8 mouse cellular contexts compared by ENCODE assay signal in the genomic region with DNA sequence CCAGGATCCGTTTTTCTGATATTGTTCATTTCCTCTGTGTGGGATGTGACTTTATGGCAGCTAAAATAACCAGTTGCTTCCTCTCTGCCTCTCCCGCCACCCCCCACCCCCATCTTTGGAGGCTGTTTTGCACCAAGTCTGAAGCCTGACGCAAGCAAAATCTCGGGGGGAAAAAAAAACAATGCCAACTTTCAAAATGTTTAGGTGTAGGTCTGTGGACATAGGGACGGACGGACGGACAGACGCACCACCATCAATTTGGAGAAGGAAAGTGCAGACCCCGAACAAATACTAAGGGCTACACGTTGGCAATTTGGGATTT. TPM values are rescaled to one million over a fixed set of nuclear protein-coding genes. Genes with fewer than 3 reads are reported as not detected.
A peak's percentile ranks its signal among the peaks of the same experiment; 100 is the strongest.
DNase-seq lines count a peak whose midpoint lies in the region; ATAC-seq and TF ChIP-seq lines count a peak whose summit lies in the region.

No protein-coding gene starts in this region.

- H3K9me3 ChIP-seq in forebrain, embryonic 15.5 days: no peaks in the 10 kb centered on the region
- no peaks in the 10 kb centered on the region for H3K9me3 ChIP-seq in forebrain, postnatal 0 days (ENCODE audit: low read length)
- H3K9me3 ChIP-seq in lung, postnatal 0 days (ENCODE audit: low read length): no peaks in the 10 kb centered on the region
- no peaks in the 10 kb centered on the region for H3K9me3 ChIP-seq in limb, embryonic 13.5 days
- H3K9me3 ChIP-seq in stomach, embryonic 15.5 days: no peaks in the 10 kb centered on the region

- WGBS in forebrain, embryonic 15.5 days: 3% methylated on average over 10 of the region's 10 CpGs
- WGBS in forebrain, postnatal 0 days: 4% methylated on average over 10 of the region's 10 CpGs
- WGBS in lung, postnatal 0 days: 5% methylated on average over 10 of the region's 10 CpGs
- 5% methylated on average over 10 of the region's 10 CpGs for WGBS in limb, embryonic 13.5 days
- 7% methylated on average over 10 of the region's 10 CpGs for WGBS in stomach, embryonic 15.5 days

- no peak for ATAC-seq in forebrain, embryonic 15.5 days (replicated peaks)
- no peak for ATAC-seq in forebrain, postnatal 0 days
- no peak for ATAC-seq in lung, postnatal 0 days
- ATAC-seq in limb, embryonic 13.5 days (ENCODE audit: low FRiP score, low read depth): no peak
- no peak; the same call in 1 of the 2 replicates for ATAC-seq in stomach, embryonic 15.5 days (ENCODE audit: insufficient read depth, low FRiP score, low read depth)

- no peak overlapping the region for H3K4me2 ChIP-seq in forebrain, embryonic 15.5 days (replicated peaks)
- H3K4me2 ChIP-seq in forebrain, postnatal 0 days (ENCODE audit: low read depth): no peak overlapping the region
- H3K4me2 ChIP-seq in lung, postnatal 0 days (replicated peaks; ENCODE audit: low read depth, low read length): peak overlapping the region; percentile 88
- H3K4me2 ChIP-seq in limb, embryonic 13.5 days (replicated peaks): peak overlapping the region; percentile 70
- peak overlapping the region; percentile 92 for H3K4me2 ChIP-seq in stomach, embryonic 15.5 days

- H3K27me3 ChIP-seq in forebrain, embryonic 15.5 days: peaks cover 86% of the 10 kb centered on the region
- H3K27me3 ChIP-seq in forebrain, postnatal 0 days (ENCODE audit: insufficient read depth, low read length): peaks cover 55% of the 10 kb centered on the region
- peaks cover 33% of the 10 kb centered on the region; the same call in 1 of the 2 replicates for H3K27me3 ChIP-seq in lung, postnatal 0 days (replicated peaks; ENCODE audit: insufficient read depth, low read length)
- H3K27me3 ChIP-seq in limb, embryonic 13.5 days: peaks cover 91% of the 10 kb centered on the region
- H3K27me3 ChIP-seq in stomach, embryonic 15.5 days (replicated peaks): peaks cover 58% of the 10 kb centered on the region

- peaks cover 16% of the 10 kb centered on the region for H3K4me1 ChIP-seq in forebrain, embryonic 15.5 days
- no peaks in the 10 kb centered on the region for H3K4me1 ChIP-seq in forebrain, postnatal 0 days (ENCODE audit: insufficient read depth)
- H3K4me1 ChIP-seq in lung, postnatal 0 days (ENCODE audit: insufficient read depth, low read depth, low read length): peaks cover 7% of the 10 kb centered on the region
- H3K4me1 ChIP-seq in limb, embryonic 13.5 days: peaks cover 20% of the 10 kb centered on the region
- H3K4me1 ChIP-seq in stomach, embryonic 15.5 days: peaks cover 12% of the 10 kb centered on the region

- no peak overlapping the region for H3K27ac ChIP-seq in forebrain, embryonic 15.5 days (replicated peaks)
- no peak overlapping the region for H3K27ac ChIP-seq in forebrain, postnatal 0 days (ENCODE audit: low read depth, low read length)
- peak overlapping the region; percentile 91 for H3K27ac ChIP-seq in lung, postnatal 0 days (ENCODE audit: low read length)
- no peak overlapping the region for H3K27ac ChIP-seq in limb, embryonic 13.5 days
- H3K27ac ChIP-seq in stomach, embryonic 15.5 days: peak overlapping the region; percentile 77

- no peak overlapping the region for H3K9ac ChIP-seq in forebrain, embryonic 15.5 days (replicated peaks)
- no peak overlapping the region for H3K9ac ChIP-seq in forebrain, postnatal 0 days
- H3K9ac ChIP-seq in lung, postnatal 0 days (replicated peaks; ENCODE audit: low read depth): no peak overlapping the region; the same call in 1 of the 2 replicates
- no peak overlapping the region for H3K9ac ChIP-seq in limb, embryonic 13.5 days
- no peak overlapping the region for H3K9ac ChIP-seq in stomach, embryonic 15.5 days

- no peak for DNase-seq in forebrain, postnatal 0 days
- no peak for DNase-seq in lung, postnatal 0 days (ENCODE audit: low spot score)
- DNase-seq in lung, postnatal 10 days: no peak
- DNase-seq in thymus, adult 18-20 months: no peak
- DNase-seq in adrenal gland, adult 2 months: no peak

- TF ChIP-seq CTCF in forebrain, postnatal 0 days (IDR thresholded peaks at IDR 0.05; ENCODE audit: low read depth): no peak
- TF ChIP-seq CTCF in lung, postnatal 0 days (IDR thresholded peaks at IDR 0.05): no peak

- H3K4me3 ChIP-seq in forebrain, embryonic 15.5 days: peak overlapping the region; percentile 41; the same call in 1 of the 2 replicates
- H3K4me3 ChIP-seq in forebrain, postnatal 0 days (ENCODE audit: low read depth, low read length): no peak overlapping the region
- H3K4me3 ChIP-seq in lung, postnatal 0 days (ENCODE audit: low read depth, low read length): peak overlapping the region; percentile 72
- peak overlapping the region; percentile 10; the same call in 1 of the 2 replicates for H3K4me3 ChIP-seq in limb, embryonic 13.5 days
- peak overlapping the region; percentile 58 for H3K4me3 ChIP-seq in stomach, embryonic 15.5 days (replicated peaks)

- no peaks in the 10 kb centered on the region for H3K36me3 ChIP-seq in forebrain, embryonic 15.5 days
- no peaks in the 10 kb centered on the region for H3K36me3 ChIP-seq in forebrain, postnatal 0 days (ENCODE audit: insufficient read depth)
- H3K36me3 ChIP-seq in lung, postnatal 0 days (ENCODE audit: insufficient read depth, low read length): no peaks in the 10 kb centered on the region
- H3K36me3 ChIP-seq in limb, embryonic 13.5 days: no peaks in the 10 kb centered on the region
- H3K36me3 ChIP-seq in stomach, embryonic 15.5 days: no peaks in the 10 kb centered on the region

- TF ChIP-seq EP300 in lung, postnatal 0 days (IDR thresholded peaks at IDR 0.05): no peak; the same call in 1 of the 2 replicates

RNA-seq across cellular contexts. Expression of a gene that starts 1.2 kb away (rescaled TPM):
- polyA plus RNA-seq in forebrain, embryonic 15.5 days (2015; fragmentation: Nextera tagmentation; extraction: Ambion mirVana): 3.7 and 4.1 TPM in 2 replicates
- total RNA-seq in forebrain, postnatal 0 days (2014; rRNA removed): 0.69 and 1.1 TPM in 2 replicates
- polyA plus RNA-seq in forebrain, postnatal 0 days (2015; fragmentation: Nextera tagmentation; extraction: Ambion mirVana): 2.1 and 3.4 TPM in 2 replicates
- 23.4 and 30.6 TPM in 2 replicates for polyA plus RNA-seq in lung, postnatal 0 days (2015; fragmentation: Nextera tagmentation; extraction: Ambion mirVana)
- 12.4 and 13.0 TPM in 2 replicates for polyA plus RNA-seq in limb, embryonic 13.5 days (2015; fragmentation: Nextera tagmentation; extraction: Ambion mirVana)
- 18.2 and 23.9 TPM in 2 replicates for polyA plus RNA-seq in stomach, embryonic 15.5 days (2015; fragmentation: Nextera tagmentation; extraction: Ambion mirVana)
- 10 to 100 TPM; 38.0 to 79.8 TPM for total RNA-seq in adrenal gland, adult 2 months (2021)
- 162 and 413 TPM in 2 replicates for polyA plus RNA-seq in adrenal gland, adult 2 months (2012; rRNA removed)

RNA-seq across cellular contexts. Expression of a gene that starts 59.6 kb away (rescaled TPM):
- polyA plus RNA-seq in forebrain, embryonic 15.5 days (2015; fragmentation: Nextera tagmentation; extraction: Ambion mirVana): 36.3 and 38.9 TPM in 2 replicates
- total RNA-seq in forebrain, postnatal 0 days (2014; rRNA removed): 9.1 and 15.2 TPM in 2 replicates
- 5.4 and 6.3 TPM in 2 replicates for polyA plus RNA-seq in forebrain, postnatal 0 days (2015; fragmentation: Nextera tagmentation; extraction: Ambion mirVana)
- 2.1 and 3.2 TPM in 2 replicates for polyA plus RNA-seq in lung, postnatal 0 days (2015; fragmentation: Nextera tagmentation; extraction: Ambion mirVana)
- 58.2 and 62.5 TPM in 2 replicates for polyA plus RNA-seq in limb, embryonic 13.5 days (2015; fragmentation: Nextera tagmentation; extraction: Ambion mirVana)
- 48.6 and 53.0 TPM in 2 replicates for polyA plus RNA-seq in stomach, embryonic 15.5 days (2015; fragmentation: Nextera tagmentation; extraction: Ambion mirVana)
- total RNA-seq in adrenal gland, adult 2 months (2021): 1 to 10 TPM; 1.1 to 1.6 TPM
- 0.04 and 0.22 TPM in 2 replicates for polyA plus RNA-seq in adrenal gland, adult 2 months (2012; rRNA removed)

Comparison
In these comparisons a context has a peak if more than half of its experiments do, and no peak if none do; other contexts are left out.
1. H3K27ac ChIP-seq: peak in lung, postnatal 0 days (single experiment) and stomach, embryonic 15.5 days (single experiment); none in forebrain, embryonic 15.5 days (single experiment), forebrain, postnatal 0 days (single experiment) and limb, embryonic 13.5 days (single experiment).
2. H3K4me2 ChIP-seq: peak in lung, postnatal 0 days (single experiment), limb, embryonic 13.5 days (single experiment) and stomach, embryonic 15.5 days (single experiment); none in forebrain, embryonic 15.5 days (single experiment) and forebrain, postnatal 0 days (single experiment).